Mouse (Mus musculus): ENCODE measurements around the gene Aes. TPM values are rescaled to one million over a fixed set of nuclear protein-coding genes. Genes with fewer than 3 reads are reported as not detected.

The Aes gene
- polyA plus RNA-seq, 1 experiment from 2014 or later = 467 TPM

GRCm38 (mm10) chr10:81574081-81575056, 15.1 kb downstream of the Aes start, which contains the start of gene Tle2:
TSS of gene Tle2 (plus strand) at chr10:81574561.
- Histone ChIP-seq H3K27ac (peak within 1 kb of the TSS; percentile 85), H3K4me1 (peaks cover 66% of the 10 kb centered on the region), H3K4me3 (peak within 1 kb of the TSS; percentile 72), H3K36me3 (peaks cover 13% of the 10 kb centered on the region; the same call in 1 of the 2 replicates), H3K27me3 (ENCODE audit: insufficient read depth, poor library complexity, severe bottlenecking) (peaks cover 60% of the 10 kb centered on the region), H3K9me3 (no peaks in the 10 kb centered on the region)
- DNase-seq (ENCODE audit: low spot score) = no peak
- 18% methylated on average over 10 of the region's 10 CpGs for WGBS

GRCm38 (mm10) chr10:81575208-81575631, 15.9 kb downstream of the Aes start:
- Histone ChIP-seq H3K36me3 (peaks cover 13% of the 10 kb centered on the region; the same call in 1 of the 2 replicates), H3K27ac (peak overlapping the region; percentile 85), H3K9me3 (no peaks in the 10 kb centered on the region), H3K27me3 (ENCODE audit: insufficient read depth, poor library complexity, severe bottlenecking) (peaks cover 69% of the 10 kb centered on the region), H3K4me1 (peaks cover 61% of the 10 kb centered on the region), H3K4me3 (peak overlapping the region; percentile 72)
- under 1% methylated on average over 30 of the region's 30 CpGs for WGBS
- no peak for DNase-seq (ENCODE audit: low spot score)

- DNase-seq (ENCODE audit: low spot score) = no peak
- Histone ChIP-seq H3K4me3 (peak overlapping the region; percentile 72), H3K4me1 (peaks cover 61% of the 10 kb centered on the region), H3K36me3 (peaks cover 13% of the 10 kb centered on the region; the same call in 1 of the 2 replicates), H3K9me3 (no peaks in the 10 kb centered on the region), H3K27ac (peak overlapping the region; percentile 85), H3K27me3 (ENCODE audit: insufficient read depth, poor library complexity, severe bottlenecking) (peaks cover 72% of the 10 kb centered on the region)
- 3% methylated on average over 6 of the region's 6 CpGs for WGBS
These were observed 16.4 kb downstream of the Aes start for GRCm38 (mm10) chr10:81575695-81576094.

GRCm38 (mm10) chr10:81579967-81580366, 20.7 kb downstream of the Aes start:
- no peak for DNase-seq (ENCODE audit: low spot score)
- Histone ChIP-seq H3K9me3 (no peaks in the 10 kb centered on the region), H3K36me3 (peaks cover 27% of the 10 kb centered on the region), H3K27me3 (ENCODE audit: insufficient read depth, poor library complexity, severe bottlenecking) (peaks cover 79% of the 10 kb centered on the region), H3K4me3 (0 out of 2 replicates have a peak overlapping the region, but pooled peaks have one; percentile 9), H3K27ac (peak overlapping the region; percentile 42; the same call in 1 of the 2 replicates), H3K4me1 (peaks cover 36% of the 10 kb centered on the region)
- 57% methylated on average over 4 of the region's 4 CpGs for WGBS

GRCm38 (mm10) chr10:81580441-81581070, 21.3 kb downstream of the Aes start:
- peak overlapping the region; percentile 42; the same call in 1 of the 2 replicates for H3K27ac ChIP-seq
- H3K36me3 ChIP-seq = peaks cover 33% of the 10 kb centered on the region
- peaks cover 31% of the 10 kb centered on the region for H3K4me1 ChIP-seq
- 48% methylated on average over 25 of the region's 25 CpGs for WGBS
- H3K9me3 ChIP-seq = no peaks in the 10 kb centered on the region
- DNase-seq (ENCODE audit: low spot score) = no peak
- peaks cover 77% of the 10 kb centered on the region for H3K27me3 ChIP-seq (ENCODE audit: insufficient read depth, poor library complexity, severe bottlenecking)
- 0 out of 2 replicates have a peak overlapping the region, but pooled peaks have one; percentile 9 for H3K4me3 ChIP-seq

- Histone ChIP-seq H3K36me3 (peaks cover 48% of the 10 kb centered on the region), H3K9me3 (no peaks in the 10 kb centered on the region), H3K27ac (no peak overlapping the region), H3K4me1 (peaks cover 15% of the 10 kb centered on the region), H3K27me3 (ENCODE audit: insufficient read depth, poor library complexity, severe bottlenecking) (peaks cover 84% of the 10 kb centered on the region), H3K4me3 (no peak overlapping the region)
- DNase-seq (ENCODE audit: low spot score) = no peak
- 52% methylated on average over 6 of the region's 6 CpGs for WGBS
These were observed 24.1 kb downstream of the Aes start for GRCm38 (mm10) chr10:81583347-81583746.

- Histone ChIP-seq H3K27me3 (ENCODE audit: insufficient read depth, poor library complexity, severe bottlenecking) (peaks cover 91% of the 10 kb centered on the region), H3K36me3 (peaks cover 63% of the 10 kb centered on the region), H3K27ac (no peak overlapping the region), H3K9me3 (no peaks in the 10 kb centered on the region), H3K4me3 (no peak overlapping the region), H3K4me1 (no peaks in the 10 kb centered on the region)
- no peak for DNase-seq (ENCODE audit: low spot score)
- WGBS = 62% methylated on average over 7 of the region's 7 CpGs
These were observed 29.5 kb downstream of the Aes start for GRCm38 (mm10) chr10:81588739-81589138.

GRCm38 (mm10) chr10:81591846-81592245, 32.6 kb downstream of the Aes start:
- Histone ChIP-seq H3K27me3 (ENCODE audit: insufficient read depth, poor library complexity, severe bottlenecking) (peaks cover 93% of the 10 kb centered on the region), H3K4me3 (no peak overlapping the region), H3K36me3 (peaks cover 37% of the 10 kb centered on the region), H3K4me1 (peaks cover 20% of the 10 kb centered on the region), H3K27ac (no peak overlapping the region), H3K9me3 (no peaks in the 10 kb centered on the region)
- DNase-seq (ENCODE audit: low spot score) = no peak
- 49% methylated on average over 9 of the region's 9 CpGs for WGBS

- 80% methylated on average over 7 of the region's 7 CpGs for WGBS
- Histone ChIP-seq H3K27ac (no peak overlapping the region), H3K4me1 (peaks cover 28% of the 10 kb centered on the region), H3K4me3 (no peak overlapping the region), H3K9me3 (no peaks in the 10 kb centered on the region), H3K27me3 (ENCODE audit: insufficient read depth, poor library complexity, severe bottlenecking) (peaks cover 90% of the 10 kb centered on the region), H3K36me3 (peaks cover 29% of the 10 kb centered on the region)
- DNase-seq (ENCODE audit: low spot score) = no peak
These were observed 33.3 kb downstream of the Aes start for GRCm38 (mm10) chr10:81592631-81593030.

- peaks cover 88% of the 10 kb centered on the region for H3K27me3 ChIP-seq (ENCODE audit: insufficient read depth, poor library complexity, severe bottlenecking)
- H3K4me3 ChIP-seq = no peak overlapping the region
- H3K9me3 ChIP-seq = no peaks in the 10 kb centered on the region
- 72% methylated on average over 4 of the region's 4 CpGs for WGBS
- H3K27ac ChIP-seq = no peak overlapping the region
- peaks cover 34% of the 10 kb centered on the region for H3K4me1 ChIP-seq
- no peak for DNase-seq (ENCODE audit: low spot score)
- peaks cover 23% of the 10 kb centered on the region for H3K36me3 ChIP-seq
These were observed 33.9 kb downstream of the Aes start for GRCm38 (mm10) chr10:81593223-81593622.

- Histone ChIP-seq H3K27me3 (ENCODE audit: insufficient read depth, poor library complexity, severe bottlenecking) (peaks cover 82% of the 10 kb centered on the region), H3K4me1 (peaks cover 38% of the 10 kb centered on the region), H3K36me3 (peaks cover 16% of the 10 kb centered on the region; the same call in 1 of the 2 replicates), H3K27ac (no peak overlapping the region), H3K9me3 (no peaks in the 10 kb centered on the region), H3K4me3 (no peak overlapping the region)
- no peak for DNase-seq (ENCODE audit: low spot score)
- WGBS = 68% methylated on average over 18 of the region's 18 CpGs
These were observed 34.6 kb downstream of the Aes start for GRCm38 (mm10) chr10:81593935-81594334.

- 40% methylated on average over 5 of the region's 5 CpGs for WGBS
- Histone ChIP-seq H3K36me3 (0 out of 2 replicates have a peak, but pooled peaks cover 2% of the 10 kb centered on the region), H3K4me1 (peaks cover 49% of the 10 kb centered on the region), H3K9me3 (no peaks in the 10 kb centered on the region), H3K4me3 (no peak overlapping the region), H3K27me3 (ENCODE audit: insufficient read depth, poor library complexity, severe bottlenecking) (peaks cover 65% of the 10 kb centered on the region), H3K27ac (0 out of 2 replicates have a peak overlapping the region, but pooled peaks have one; percentile 62)
- no peak for DNase-seq (ENCODE audit: low spot score)
These were observed 36.3 kb downstream of the Aes start for GRCm38 (mm10) chr10:81595599-81595998.
